Mouse (Mus musculus): ENCODE results near the gene Smox. TPM values are rescaled to one million over a fixed set of nuclear protein-coding genes. Genes with fewer than 3 reads are reported as not detected.

Gene Smox
- total and polyA plus RNA-seq, 2 experiments from 2014 or later = 65.6 to 77.6 TPM

GRCm38 (mm10) chr2:131481733-131482132 is 9.6 kb upstream of the Smox start:
- Histone ChIP-seq H3K36me3 (ENCODE audit: insufficient read depth, low read length) (no peaks in the 10 kb centered on the region), H3K27ac (ENCODE audit: low read depth, low read length) (no peak overlapping the region), H3K4me3 (ENCODE audit: low read depth, low read length) (no peak overlapping the region), H3K9me3 (ENCODE audit: low read length) (no peaks in the 10 kb centered on the region), H3K4me2 (ENCODE audit: low read depth, low read length, poor library complexity, severe bottlenecking) (no peak overlapping the region), H3K4me1 (ENCODE audit: insufficient read depth, low read length) (no peaks in the 10 kb centered on the region), H3K27me3 (ENCODE audit: insufficient read depth, low read length) (no peaks in the 10 kb centered on the region), H3K9ac (replicated peaks; ENCODE audit: low read length, poor library complexity, severe bottlenecking) (no peak overlapping the region)
- ATAC-seq (ENCODE audit: low FRiP score) = no peak
- no peak for TF ChIP-seq CTCF (IDR thresholded peaks at IDR 0.05)
- 40% methylated on average over 1 of the region's 1 CpGs for WGBS
- no peak for DNase-seq (ENCODE audit: low spot score)

DNA sequence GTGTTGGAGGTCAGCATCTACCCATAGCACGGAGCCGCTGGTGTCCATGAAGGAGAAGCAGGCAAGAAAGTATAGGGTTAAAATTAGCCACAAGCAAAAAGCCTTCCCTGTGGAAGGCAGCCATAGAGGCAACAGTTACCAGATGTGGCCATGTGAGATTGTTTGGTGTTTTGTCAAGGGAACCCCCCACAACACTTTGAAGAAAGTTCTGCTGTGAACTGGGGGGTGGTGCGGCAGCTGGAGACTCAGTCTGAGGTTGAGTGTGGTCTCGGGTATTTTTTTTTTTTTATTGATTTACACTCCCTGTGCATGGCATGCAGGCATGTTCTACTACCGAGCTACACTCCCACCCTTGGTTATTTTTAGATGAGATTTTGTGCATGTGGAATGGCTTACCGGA is 8.8 kb upstream of the Smox start:
- H3K4me1 ChIP-seq (ENCODE audit: insufficient read depth, low read length) = no peaks in the 10 kb centered on the region
- no peak overlapping the region for H3K27ac ChIP-seq (ENCODE audit: low read depth, low read length)
- H3K36me3 ChIP-seq (ENCODE audit: insufficient read depth, low read length) = no peaks in the 10 kb centered on the region
- no peak for DNase-seq (ENCODE audit: low spot score)
- H3K4me3 ChIP-seq (ENCODE audit: low read depth, low read length) = no peak overlapping the region
- H3K4me2 ChIP-seq (ENCODE audit: low read depth, low read length, poor library complexity, severe bottlenecking) = no peak overlapping the region
- no peak for ATAC-seq (ENCODE audit: low FRiP score)
- H3K9me3 ChIP-seq (ENCODE audit: low read length) = no peaks in the 10 kb centered on the region
- no peak for TF ChIP-seq CTCF (IDR thresholded peaks at IDR 0.05)
- 87% methylated on average over 6 of the region's 6 CpGs for WGBS
- H3K27me3 ChIP-seq (ENCODE audit: insufficient read depth, low read length) = no peaks in the 10 kb centered on the region
- H3K9ac ChIP-seq (replicated peaks; ENCODE audit: low read length, poor library complexity, severe bottlenecking) = no peak overlapping the region

DNA sequence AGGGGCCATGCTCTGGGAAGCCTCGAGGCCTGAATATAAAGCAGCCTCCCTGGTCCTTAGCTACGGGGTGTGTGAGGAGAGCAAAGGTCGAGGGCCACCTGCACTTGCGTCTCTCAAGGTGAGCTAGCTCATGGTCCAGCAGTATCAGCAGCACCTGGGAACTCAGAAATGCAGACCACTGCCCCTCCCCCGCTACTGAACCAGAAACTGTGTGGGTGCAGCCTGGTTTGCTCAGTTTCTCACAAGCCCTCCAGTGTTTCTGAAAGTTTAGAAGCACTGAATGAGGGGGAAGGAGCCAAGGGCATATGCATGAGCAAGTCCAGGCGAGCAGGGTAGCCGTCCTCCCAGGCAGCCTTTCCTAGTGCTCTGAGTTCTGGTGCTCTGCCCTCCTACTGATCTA is 7.7 kb upstream of the Smox start:
- no peak for ATAC-seq (ENCODE audit: low FRiP score)
- Histone ChIP-seq H3K9ac (replicated peaks; ENCODE audit: low read length, poor library complexity, severe bottlenecking) (no peak overlapping the region), H3K4me2 (ENCODE audit: low read depth, low read length, poor library complexity, severe bottlenecking) (no peak overlapping the region), H3K4me1 (ENCODE audit: insufficient read depth, low read length) (no peaks in the 10 kb centered on the region), H3K27ac (ENCODE audit: low read depth, low read length) (no peak overlapping the region), H3K36me3 (ENCODE audit: insufficient read depth, low read length) (no peaks in the 10 kb centered on the region), H3K27me3 (ENCODE audit: insufficient read depth, low read length) (no peaks in the 10 kb centered on the region), H3K4me3 (ENCODE audit: low read depth, low read length) (no peak overlapping the region), H3K9me3 (ENCODE audit: low read length) (no peaks in the 10 kb centered on the region)
- DNase-seq (ENCODE audit: low spot score) = no peak
- WGBS = 83% methylated on average over 7 of the region's 7 CpGs
- no peak for TF ChIP-seq CTCF (IDR thresholded peaks at IDR 0.05)

DNA sequence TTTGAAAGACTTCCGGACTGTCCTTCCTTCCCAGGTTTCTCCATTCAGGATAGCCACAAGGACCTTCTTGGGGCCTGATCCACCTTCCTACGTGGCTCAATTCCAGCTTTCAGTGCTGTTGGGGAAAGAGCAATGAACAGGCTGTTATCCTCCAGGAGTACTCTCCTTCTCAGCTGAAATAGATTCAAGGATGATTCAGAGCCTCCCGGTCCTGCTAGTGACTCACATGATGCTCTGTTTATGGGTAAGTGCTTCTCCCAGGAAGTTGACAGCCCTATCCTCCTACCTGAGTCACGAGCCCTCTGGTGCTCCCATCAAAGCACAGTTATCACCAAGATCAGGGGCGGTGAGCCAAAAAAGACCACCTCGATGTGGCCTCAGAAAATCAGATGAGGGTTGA is 7.1 kb upstream of the Smox start:
- no peak overlapping the region for H3K4me3 ChIP-seq (ENCODE audit: low read depth, low read length)
- H3K27ac ChIP-seq (ENCODE audit: low read depth, low read length) = no peak overlapping the region
- no peak overlapping the region for H3K4me2 ChIP-seq (ENCODE audit: low read depth, low read length, poor library complexity, severe bottlenecking)
- H3K27me3 ChIP-seq (ENCODE audit: insufficient read depth, low read length) = no peaks in the 10 kb centered on the region
- 86% methylated on average over 6 of the region's 6 CpGs for WGBS
- ATAC-seq (ENCODE audit: low FRiP score) (no peak), DNase-seq (ENCODE audit: low spot score) (no peak)
- no peak overlapping the region for H3K9ac ChIP-seq (replicated peaks; ENCODE audit: low read length, poor library complexity, severe bottlenecking)
- no peaks in the 10 kb centered on the region for H3K9me3 ChIP-seq (ENCODE audit: low read length)
- H3K4me1 ChIP-seq (ENCODE audit: insufficient read depth, low read length) = no peaks in the 10 kb centered on the region
- H3K36me3 ChIP-seq (ENCODE audit: insufficient read depth, low read length) = no peaks in the 10 kb centered on the region
- TF ChIP-seq CTCF (IDR thresholded peaks at IDR 0.05) = no peak

DNA sequence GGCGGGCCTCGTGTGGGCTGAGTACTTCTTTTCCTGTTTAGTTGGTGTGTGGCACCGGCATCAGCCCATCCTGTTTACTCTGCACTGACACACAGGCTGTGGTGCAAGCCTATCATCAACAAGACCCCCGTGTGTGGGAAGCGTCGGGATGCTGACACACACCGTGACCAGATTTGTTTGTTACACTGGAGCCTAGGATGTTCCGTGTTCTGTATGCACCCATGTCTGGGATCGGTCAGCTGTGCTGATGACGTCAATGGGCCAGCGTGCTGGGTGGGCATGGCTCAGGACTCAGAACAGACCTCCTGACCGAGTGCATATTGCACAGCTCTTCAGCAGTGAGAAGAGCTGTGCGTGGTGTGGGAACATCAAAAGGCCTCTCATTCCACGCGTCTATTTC is 6.2 kb upstream of the Smox start:
- WGBS = 90% methylated on average over 15 of the region's 15 CpGs
- no peaks in the 10 kb centered on the region for H3K36me3 ChIP-seq (ENCODE audit: insufficient read depth, low read length)
- no peak overlapping the region for H3K4me3 ChIP-seq (ENCODE audit: low read depth, low read length)
- H3K27me3 ChIP-seq (ENCODE audit: insufficient read depth, low read length) = no peaks in the 10 kb centered on the region
- no peak overlapping the region for H3K4me2 ChIP-seq (ENCODE audit: low read depth, low read length, poor library complexity, severe bottlenecking)
- no peaks in the 10 kb centered on the region for H3K4me1 ChIP-seq (ENCODE audit: insufficient read depth, low read length)
- DNase-seq (ENCODE audit: low spot score) (no peak), ATAC-seq (ENCODE audit: low FRiP score) (no peak)
- H3K27ac ChIP-seq (ENCODE audit: low read depth, low read length) = no peak overlapping the region
- no peaks in the 10 kb centered on the region for H3K9me3 ChIP-seq (ENCODE audit: low read length)
- H3K9ac ChIP-seq (replicated peaks; ENCODE audit: low read length, poor library complexity, severe bottlenecking) = no peak overlapping the region
- TF ChIP-seq CTCF (IDR thresholded peaks at IDR 0.05) = no peak

DNA sequence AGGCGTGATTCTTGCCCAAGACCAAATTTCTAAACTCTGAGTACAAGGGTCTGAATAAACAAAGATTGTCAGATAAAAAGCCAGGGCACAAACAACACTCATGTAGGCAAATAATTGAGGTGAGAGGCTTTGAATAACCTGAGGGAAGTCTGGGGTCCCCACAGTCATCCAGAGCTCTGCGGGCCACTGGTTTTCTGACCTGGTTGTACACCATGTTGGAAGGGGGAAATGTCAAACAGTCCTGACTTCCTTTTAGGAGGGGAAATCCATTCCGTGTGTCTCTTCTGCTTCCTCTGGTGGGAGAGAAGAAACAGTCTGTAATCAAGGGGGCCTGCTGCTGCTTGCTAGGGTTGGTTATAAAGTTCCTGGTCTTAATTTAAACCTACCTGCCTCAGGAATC is 5.2 kb upstream of the Smox start:
- Histone ChIP-seq H3K4me1 (ENCODE audit: insufficient read depth, low read length) (no peaks in the 10 kb centered on the region), H3K4me2 (ENCODE audit: low read depth, low read length, poor library complexity, severe bottlenecking) (no peak overlapping the region), H3K9ac (replicated peaks; ENCODE audit: low read length, poor library complexity, severe bottlenecking) (no peak overlapping the region), H3K4me3 (ENCODE audit: low read depth, low read length) (no peak overlapping the region), H3K27me3 (ENCODE audit: insufficient read depth, low read length) (no peaks in the 10 kb centered on the region), H3K27ac (ENCODE audit: low read depth, low read length) (no peak overlapping the region), H3K36me3 (ENCODE audit: insufficient read depth, low read length) (no peaks in the 10 kb centered on the region), H3K9me3 (ENCODE audit: low read length) (no peaks in the 10 kb centered on the region)
- WGBS = 85% methylated on average over 3 of the region's 3 CpGs
- no peak for DNase-seq (ENCODE audit: low spot score)
- ATAC-seq (ENCODE audit: low FRiP score) = no peak
- no peak for TF ChIP-seq CTCF (IDR thresholded peaks at IDR 0.05)

GRCm38 (mm10) chr2:131487337-131487736 is 4.0 kb upstream of the Smox start:
- Histone ChIP-seq H3K4me2 (ENCODE audit: low read depth, low read length, poor library complexity, severe bottlenecking) (no peak overlapping the region), H3K4me1 (ENCODE audit: insufficient read depth, low read length) (no peaks in the 10 kb centered on the region), H3K27ac (ENCODE audit: low read depth, low read length) (no peak overlapping the region), H3K9ac (replicated peaks; ENCODE audit: low read length, poor library complexity, severe bottlenecking) (no peak overlapping the region), H3K27me3 (ENCODE audit: insufficient read depth, low read length) (no peaks in the 10 kb centered on the region), H3K4me3 (ENCODE audit: low read depth, low read length) (no peak overlapping the region), H3K9me3 (ENCODE audit: low read length) (no peaks in the 10 kb centered on the region), H3K36me3 (ENCODE audit: insufficient read depth, low read length) (no peaks in the 10 kb centered on the region)
- no peak for ATAC-seq (ENCODE audit: low FRiP score)
- 93% methylated on average over 5 of the region's 5 CpGs for WGBS
- DNase-seq (ENCODE audit: low spot score) = no peak
- TF ChIP-seq CTCF (IDR thresholded peaks at IDR 0.05) = no peak

Data from midbrain, postnatal 0 days (tissue).